Mouse (Mus musculus) cerebellum, adult 9-11 months (tissue): ENCODE data around the gene Fam172a.

ENCODE experiments used
- DNase-seq: peaks from one replicate; pipeline ENCODE4 v3.0.0; 2022

Fam172a gene

GRCm38 (mm10) chr13:77977121-77977520, 275.3 kb downstream of the Fam172a start:
- no peak for DNase-seq

GRCm38 (mm10) chr13:77982105-77982851, 280.4 kb downstream of the Fam172a start:
- DNase-seq, result peak; percentile 11

DNA sequence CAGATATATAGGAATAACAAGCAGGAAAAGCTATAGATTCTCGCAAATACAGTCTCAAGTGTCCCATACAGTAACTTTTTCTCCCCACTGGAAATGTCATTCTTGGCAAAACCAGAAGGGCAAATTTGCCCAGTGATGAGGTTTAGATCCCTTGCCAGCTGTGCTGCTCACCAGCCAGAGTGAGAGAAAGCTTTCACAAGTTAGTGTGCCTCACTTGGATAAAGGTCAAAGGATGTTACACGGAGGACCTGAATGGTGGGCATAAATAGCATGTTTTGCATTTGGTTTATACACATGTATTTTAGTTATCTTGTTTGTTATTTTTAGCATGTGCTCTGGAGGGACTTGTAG, 281.0 kb downstream of the Fam172a start:
- no peak for DNase-seq

GRCm38 (mm10) chr13:77991189-77991886, 289.5 kb downstream of the Fam172a start:
- DNase-seq, result no peak

DNA sequence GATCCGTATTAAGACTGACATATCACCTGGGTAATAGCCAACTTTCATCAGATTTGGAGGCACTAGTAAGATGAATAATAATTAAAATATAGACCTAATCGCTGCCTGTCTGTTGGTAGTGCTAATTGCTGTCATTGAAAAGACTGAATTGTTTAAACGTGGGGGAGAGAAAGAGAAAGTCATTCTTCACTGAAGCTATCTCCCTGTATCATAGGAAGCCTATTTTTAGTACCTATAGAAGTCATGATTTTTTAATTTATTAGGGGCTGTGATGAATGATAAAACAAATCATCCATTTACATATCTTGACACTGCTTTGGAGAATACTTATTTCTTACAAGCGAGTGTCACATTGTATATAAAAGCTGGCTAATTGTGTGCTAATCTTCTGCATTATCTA, 302.8 kb downstream of the Fam172a start:
- DNase-seq, result no peak

GRCm38 (mm10) chr13:78005344-78005743, 303.5 kb downstream of the Fam172a start:
- no peak for DNase-seq

GRCm38 (mm10) chr13:78010176-78010575, 308.3 kb downstream of the Fam172a start:
- DNase-seq, result no peak

- no peak for DNase-seq
Observed at GRCm38 (mm10) chr13:78024683-78025294, 323.0 kb downstream of the Fam172a start, which contains the start of gene Pou5f2. Pou5f2 (plus strand) TSS chr13:78024902.

DNA sequence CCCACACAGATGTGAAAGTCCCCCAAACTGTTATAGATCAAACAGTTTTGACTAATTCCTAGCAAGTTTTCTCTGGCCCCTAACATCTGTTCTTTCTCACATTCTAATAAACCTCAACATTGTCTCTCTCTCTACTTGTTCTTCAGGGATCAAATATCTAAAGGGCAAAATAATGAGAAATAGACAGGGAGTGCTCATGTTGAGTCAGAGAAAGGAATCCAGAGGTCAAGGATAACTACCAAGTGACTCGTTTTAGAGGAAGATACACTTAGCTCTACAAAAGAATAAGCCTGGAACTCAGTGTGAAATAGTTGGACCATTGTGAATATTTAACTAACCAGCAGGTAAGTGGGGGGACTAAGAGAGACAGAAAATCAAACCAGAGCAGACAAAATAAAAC, 331.0 kb downstream of the Fam172a start:
- no peak for DNase-seq

DNA sequence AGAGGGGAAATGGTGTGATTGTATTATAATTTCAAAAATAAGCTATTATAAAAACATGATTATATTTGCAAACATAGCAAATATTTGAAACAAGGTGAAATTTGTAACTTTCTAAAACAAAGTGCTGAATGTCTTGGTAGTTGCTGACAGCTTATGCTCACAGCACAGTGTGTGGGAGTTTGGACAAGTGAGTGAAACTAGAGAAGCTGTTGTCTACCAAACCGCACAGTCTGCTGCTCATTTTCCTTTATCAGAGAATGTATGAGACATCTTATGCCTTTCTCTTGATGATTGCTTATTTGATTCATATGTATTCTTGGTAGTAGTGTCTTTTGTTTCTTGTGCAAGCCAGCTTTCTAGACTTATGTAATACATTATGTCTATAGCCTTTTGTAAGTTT, 335.4 kb downstream of the Fam172a start:
- DNase-seq, result no peak

GRCm38 (mm10) chr13:78043203-78043602, 341.4 kb downstream of the Fam172a start:
- DNase-seq, result no peak

DNA sequence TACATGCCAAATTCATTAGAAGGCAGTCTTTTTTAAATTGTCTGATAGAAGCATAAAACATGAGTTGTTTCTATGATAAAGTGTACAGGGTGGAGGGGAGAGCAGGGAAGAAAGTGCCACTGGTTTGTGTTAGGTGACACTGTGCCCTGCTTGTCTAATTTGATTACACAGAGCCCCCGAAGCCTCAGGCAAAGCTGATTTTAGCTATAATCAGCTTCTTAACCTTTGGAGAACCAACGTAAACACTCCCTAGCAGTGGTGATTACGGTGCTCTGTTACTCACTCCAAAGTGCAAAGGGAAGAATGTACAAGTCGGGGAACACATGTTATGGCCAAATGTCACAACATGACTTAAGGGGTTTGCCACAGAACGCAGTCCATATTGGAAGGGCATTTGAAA, 343.3 kb downstream of the Fam172a start:
- DNase-seq, result no peak

DNA sequence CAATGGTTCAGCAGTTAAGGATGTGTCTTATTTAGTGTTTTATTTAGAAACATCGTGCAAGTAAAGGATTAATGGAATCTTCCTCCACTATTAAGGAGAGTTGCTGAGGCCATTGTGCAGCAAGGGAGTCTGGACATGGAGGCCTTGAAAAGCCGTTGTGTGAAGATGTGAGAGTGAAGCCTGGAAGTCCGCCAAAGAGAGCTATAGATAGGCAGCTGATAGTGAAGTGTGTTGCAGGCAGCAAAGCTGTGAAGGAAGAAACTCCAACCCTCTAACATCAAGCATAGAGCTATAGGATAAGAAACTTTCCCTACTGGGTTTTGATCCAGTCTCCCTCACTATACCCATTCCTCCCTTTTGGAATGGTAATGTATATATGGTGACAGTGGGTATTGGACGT, 385.9 kb downstream of the Fam172a start:
- no peak for DNase-seq

DNA sequence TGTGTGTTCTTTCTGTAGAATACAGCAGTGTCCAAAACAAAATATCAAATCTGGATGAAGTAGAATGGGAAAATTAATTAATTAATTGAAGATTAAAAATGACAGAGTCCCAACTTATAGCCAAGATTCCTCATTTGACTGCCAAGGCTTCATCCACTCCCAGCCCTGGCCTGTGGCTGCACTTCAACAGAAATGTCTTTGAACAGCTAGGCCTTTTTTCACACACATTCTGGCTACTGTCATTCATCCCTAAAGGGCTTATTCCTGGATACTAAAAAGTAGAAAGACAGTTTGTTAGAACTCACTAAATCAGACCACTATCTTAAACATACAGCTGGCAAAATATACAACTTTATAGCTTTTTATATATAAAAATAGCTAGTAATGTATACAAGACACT, 388.9 kb downstream of the Fam172a start:
- no peak for DNase-seq

DNA sequence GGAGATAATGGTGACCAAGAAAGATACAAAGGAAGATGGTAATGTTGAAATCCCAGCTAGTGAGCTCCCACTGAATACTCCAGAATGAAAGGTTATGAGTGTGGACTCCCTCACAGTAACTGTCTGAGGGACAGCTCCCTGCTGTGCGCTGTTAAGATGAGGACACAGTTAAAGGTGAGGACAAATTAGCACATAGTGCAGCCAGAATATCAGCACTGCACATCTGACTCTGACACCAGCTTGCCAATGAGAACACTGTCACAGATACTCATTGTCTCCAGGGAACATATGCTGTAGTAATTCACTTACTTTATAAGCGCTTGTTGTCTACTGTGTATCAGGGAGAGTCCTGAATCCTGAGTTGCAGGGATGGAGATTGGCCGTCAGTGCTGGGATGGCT, 390.1 kb downstream of the Fam172a start:
- DNase-seq, result no peak

- no peak for DNase-seq
Observed at GRCm38 (mm10) chr13:78094352-78094751, 392.5 kb downstream of the Fam172a start.

DNA sequence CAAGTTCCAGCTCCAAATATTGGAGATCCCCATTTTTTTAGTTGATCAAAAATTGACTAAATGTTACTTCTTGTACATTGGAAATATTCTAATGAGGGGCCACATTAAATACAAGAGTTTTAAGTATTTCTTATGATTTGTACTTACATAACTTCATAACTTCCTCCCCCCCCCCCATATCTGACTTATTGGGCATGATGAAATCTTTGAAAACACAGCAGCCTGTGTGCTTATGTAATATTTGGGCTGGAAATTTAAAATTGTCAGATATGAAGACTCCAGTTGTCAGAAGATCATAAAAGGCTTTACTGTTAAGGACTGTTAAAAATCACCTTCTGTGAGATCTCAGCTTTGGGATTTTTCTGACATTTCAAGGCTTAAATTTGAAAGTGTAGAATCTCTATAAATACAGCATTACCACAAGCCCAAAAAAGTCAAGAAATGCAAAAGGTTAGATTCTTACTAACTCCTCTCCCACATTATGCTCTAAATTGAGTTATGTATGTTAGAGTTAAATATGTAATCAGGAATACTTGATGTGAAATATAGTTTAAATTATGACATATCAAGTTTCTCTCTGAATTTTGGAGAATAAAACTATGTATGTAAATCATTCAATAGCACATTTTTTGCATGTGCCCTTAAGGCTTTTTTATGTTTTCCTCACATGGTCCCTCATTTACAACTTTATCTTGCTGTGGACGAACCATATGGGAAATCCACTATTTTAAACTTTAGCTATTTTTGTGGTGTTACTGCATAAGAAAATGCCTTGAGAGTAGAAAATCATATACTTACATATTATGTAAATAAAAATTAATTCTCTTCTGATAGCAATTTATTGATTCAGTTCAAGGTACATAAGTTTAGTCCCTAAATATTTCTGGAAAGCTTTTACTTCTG, 393.5 kb downstream of the Fam172a start:
- no peak for DNase-seq

DNA sequence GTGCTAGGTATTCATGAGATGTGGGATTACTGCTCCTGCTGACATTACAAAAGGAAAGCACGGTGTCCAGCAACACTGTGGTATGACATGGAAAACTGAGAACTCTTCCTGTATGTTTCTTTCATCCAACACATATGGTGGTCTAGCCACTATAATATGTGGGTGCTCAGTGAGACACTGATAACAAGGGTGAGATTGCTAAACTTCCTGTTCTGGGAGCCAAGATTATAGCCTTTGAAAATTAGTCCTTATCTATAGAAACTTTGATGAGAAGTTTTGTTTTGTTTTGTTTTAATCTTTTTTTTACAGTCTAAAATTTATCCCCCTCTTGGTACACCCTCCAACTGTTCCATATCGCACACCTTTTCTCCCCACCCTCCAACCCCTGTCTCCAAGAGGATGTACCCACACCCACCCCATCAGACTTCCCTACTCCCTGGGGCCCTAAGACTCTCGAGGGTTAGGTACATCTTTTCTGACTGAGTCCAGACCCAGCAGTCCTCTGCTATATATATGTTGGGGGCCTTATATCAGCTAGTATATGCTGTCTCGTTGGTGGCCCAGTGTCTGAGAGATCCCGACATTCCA, 397.1 kb downstream of the Fam172a start:
- DNase-seq, result no peak

DNA sequence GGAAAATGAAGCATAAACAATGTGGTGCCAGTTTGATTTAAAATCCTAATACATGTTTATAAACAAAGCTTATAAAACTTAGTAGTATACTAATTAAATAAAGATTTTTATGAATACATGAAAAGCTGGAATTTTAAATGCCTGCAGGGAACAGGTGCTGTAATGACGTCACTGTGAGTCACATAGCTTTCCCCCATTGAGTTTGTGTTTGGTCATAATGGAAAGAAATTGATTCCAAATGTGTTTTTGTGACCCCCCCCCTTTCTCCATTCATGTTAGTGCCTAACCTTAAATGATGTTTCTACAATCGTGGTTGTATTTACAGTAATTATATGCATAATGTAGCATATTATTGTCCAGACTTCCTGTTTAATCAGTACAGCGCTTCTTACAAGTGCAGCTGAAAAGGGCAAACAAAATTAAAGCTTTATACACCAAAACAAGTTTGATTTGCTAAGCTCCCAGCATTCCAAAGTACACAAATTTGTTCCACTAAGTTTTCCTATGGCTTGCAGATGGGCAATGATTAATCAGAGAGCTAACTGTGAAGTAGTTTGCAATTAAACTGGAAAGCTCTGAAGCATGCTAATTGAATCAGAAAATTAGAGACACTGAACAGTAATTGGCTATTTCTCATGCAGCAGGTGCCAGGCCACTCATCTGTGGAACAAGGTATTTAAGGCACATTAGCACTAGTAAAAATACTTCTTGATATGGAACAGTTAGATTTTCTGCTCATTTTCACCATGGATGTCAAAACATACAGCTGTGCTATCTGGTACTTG, 398.1 kb downstream of the Fam172a start:
- DNase-seq, result no peak

DNA sequence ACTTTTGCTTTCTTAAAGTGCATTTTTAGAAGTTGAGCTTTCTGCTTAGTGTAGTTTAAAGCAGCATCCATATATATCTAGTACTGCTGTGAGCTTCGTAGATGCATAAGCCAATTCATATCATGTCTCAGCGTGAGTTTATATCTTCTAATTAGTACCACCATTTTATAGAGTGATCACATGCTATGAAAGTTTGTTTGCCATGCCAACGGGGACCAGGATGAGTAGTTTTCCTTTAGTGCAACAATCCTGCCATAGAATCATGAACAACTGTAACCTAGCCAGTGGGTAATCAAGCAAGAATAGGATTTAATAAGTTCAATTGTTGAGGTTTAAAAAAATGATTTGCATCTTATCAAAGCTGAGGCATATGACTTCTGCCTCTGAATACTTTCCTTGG, 398.8 kb downstream of the Fam172a start:
- no peak for DNase-seq

DNA sequence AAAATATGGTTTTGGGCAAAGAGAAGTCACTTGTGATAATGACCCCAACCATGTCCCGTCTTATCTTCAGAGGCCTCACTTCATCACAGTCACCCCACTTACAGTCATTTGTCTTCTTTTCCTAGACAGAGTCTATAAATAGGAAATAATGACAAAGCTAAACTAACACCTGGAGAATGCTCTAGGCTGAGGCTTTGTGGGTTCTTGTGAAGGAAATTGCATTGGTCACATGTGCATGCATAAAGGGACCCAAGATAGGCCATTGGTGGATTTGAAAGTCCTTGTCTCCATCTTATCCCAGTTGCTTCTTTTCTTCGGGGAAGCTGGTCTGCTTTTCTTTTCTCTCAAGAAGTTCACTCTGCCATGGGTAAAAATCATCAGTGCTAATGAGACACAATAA, 400.5 kb downstream of the Fam172a start:
- DNase-seq, result no peak

DNA sequence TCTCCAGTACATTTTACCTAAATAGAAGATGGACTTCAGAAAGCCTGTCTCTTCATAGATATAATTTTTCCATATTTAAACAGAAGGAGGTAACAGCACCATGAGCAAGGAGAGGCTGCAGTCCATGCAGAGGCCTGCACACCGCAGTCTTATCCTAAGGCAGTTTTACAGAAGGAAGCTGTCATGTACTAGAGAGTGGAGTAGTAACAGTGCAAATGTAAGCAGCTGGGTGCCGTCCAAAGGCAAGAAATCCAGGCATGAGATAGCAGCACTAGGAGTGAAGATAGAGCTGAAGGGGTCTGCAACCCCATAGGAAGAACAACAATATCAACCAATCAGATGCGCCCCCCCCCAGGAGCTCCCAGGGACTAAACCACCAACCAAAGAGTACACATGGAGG, 403.0 kb downstream of the Fam172a start:
- no peak for DNase-seq
